Mouse (Mus musculus): ENCODE measurements around the gene Insig1.

DNA sequence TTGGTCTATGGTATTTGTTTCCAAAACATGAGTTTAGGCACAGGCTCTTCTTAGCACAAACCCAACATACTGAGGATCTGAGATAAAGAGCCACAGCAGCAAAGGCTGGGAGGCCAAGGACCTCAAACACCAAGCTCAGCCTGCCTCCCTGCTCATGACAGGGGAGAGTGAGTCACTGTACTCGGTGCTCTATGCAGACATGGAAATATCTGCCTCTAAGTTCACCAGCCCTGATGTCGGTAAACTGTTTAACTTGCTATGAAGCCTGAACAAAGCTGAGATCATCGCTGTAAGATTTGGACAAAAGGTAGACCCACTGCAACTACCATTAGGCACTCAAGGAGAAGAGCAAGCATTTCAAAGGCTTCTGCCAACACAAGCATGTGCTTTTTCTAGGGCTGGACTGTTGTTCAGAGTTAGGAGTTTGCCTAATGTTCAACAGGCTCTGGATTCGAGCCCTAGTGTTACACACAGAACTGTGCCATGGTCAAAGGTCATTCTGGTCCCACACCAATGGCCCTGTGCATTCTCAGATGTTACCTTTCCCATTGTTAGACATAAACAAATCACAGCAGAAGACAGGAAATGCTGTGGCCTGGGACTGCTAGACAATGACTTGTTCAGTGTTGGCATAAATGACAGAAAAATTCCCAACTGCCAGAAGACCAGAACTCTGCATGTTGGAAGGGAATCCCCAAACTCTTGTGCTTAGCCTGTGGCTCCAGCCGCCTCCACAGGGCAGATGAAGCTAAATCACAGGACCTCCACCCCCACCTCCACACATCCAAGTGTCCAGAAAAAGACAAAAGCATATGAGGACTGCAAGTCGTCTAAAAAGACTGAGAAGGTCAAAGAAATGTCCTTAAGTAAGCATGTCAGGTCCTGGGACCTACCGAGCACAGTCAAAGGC lies 31.2 kb upstream of the Insig1 start:
- TF ChIP-seq EP300 (IDR thresholded peaks at IDR 0.05; ENCODE audit: low read depth) (no peak), CTCF (IDR thresholded peaks at IDR 0.05; ENCODE audit: low read depth) (no peak)

Data from liver, embryonic 14.5 days (tissue).